Mouse (Mus musculus) retina, adult 2 months (tissue): ENCODE measurements at regions not wholly inside any gene's neighbourhood (a gene's known extent, or its start where the extent isn't known, plus 50 kb on each side); places are given as distances from the start of the nearest gene placed in this dataset.

Experiments
- DNase-seq: peaks from one replicate; pipeline ENCODE4 v3.0.0-alpha.2; 2012; ENCODE audit warnings: low read depth, low spot score

- DNase-seq = no peak
Measured at GRCm38 (mm10) chr9:30284562-30285323, 142.2 kb upstream of the Snx19 start.

DNA sequence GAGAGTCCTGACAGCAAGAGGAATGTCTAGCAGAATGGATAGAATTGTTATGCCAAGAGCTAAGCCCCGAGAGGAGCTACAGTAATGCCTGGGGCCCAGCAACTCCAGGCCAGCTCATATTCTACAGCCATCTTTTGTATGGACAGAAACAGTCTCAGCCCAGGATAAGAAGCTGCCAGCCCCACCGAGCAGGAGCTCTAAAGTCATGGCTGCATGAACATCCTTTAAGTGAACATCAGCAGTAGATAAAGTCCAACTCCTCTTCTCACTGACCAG is 141.6 kb upstream of the Snx19 start:
- no peak for DNase-seq

DNA sequence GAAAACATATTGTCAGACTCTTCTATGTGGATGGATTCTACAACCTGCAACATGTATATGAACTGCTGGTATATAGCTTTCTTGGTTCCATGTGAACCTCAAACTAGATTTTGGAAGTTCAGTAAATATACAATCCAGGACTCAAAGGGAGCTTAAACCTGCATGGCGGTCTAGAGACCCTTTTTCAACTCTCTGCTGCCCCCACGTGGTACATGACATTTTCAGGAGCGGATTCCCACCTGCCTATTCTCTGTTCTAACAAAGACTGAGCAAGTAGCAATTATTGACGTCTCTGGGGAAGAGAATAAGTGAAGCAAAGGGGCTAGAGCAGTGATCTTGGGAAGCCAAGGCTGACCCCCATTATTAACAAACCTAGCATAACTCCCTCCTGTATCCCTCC is 127.1 kb upstream of the Snx19 start:
- no peak for DNase-seq

DNA sequence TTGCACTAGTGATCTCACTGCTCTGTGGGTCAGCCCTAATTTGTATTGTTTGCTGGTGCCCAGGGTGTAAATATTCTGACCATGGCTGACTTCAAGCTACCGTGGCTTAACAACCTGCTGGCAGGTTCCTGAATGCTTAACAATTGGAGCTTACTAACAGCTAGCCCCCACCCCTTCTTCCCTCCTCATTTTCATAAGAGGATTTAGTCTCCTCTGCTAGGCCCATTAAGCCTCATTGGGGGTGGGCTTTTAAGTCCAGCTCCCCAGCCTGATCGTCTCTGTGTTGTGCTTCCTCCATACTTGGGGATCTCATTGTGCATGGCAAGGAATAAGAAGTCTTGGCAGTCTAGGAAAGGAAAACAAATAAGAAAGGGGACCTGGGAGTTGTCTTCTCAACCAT is 118.6 kb upstream of the Snx19 start:
- DNase-seq = no peak

- no peak for DNase-seq
Measured at GRCm38 (mm10) chr9:30313360-30313759, 113.5 kb upstream of the Snx19 start.

GRCm38 (mm10) chr9:30314355-30315171 is 112.3 kb upstream of the Snx19 start:
- DNase-seq = no peak

DNA sequence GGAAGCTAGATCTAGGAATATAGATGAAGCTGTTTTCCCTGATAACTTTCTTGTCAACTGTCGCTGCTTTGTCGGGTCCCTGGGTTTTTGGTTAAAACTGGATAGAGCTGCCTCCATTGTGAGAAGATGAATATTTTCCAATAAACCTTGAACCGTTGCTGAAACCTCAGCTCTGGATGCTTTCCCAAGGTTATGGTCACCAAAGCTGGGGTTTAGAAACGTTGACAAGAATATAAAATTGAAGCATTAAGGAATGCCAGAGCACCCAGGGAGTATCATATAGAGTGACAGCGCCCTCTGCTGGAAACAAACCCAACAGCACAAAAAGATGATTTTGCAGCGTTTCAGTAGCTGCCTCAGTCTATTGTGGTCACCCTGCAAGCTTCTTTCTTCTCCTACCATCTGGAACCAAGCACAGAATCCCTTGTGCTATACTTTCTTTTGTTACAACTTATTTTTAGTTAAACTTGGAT is 111.7 kb upstream of the Snx19 start:
- no peak for DNase-seq

DNA sequence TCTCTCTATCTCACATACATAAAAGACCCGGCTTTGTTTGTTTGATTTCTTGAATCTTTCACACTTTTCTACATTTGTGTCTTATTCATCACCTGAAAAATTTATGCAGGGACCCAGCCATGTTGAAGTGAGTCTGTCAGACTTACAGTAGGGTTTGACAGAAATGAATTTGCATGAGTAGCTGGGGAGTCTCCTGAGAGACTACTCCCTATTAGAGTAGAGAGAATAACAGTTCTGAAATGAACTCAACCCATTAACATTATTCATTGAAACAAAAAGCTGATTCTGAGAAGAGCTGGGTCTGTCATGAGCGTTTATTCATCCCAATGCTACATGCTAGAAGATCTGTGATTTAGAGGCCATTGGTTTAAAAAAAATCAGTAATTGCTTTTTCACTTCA is 82.0 kb upstream of the Snx19 start:
- no peak for DNase-seq

GRCm38 (mm10) chr9:30353965-30354364 is 72.9 kb upstream of the Snx19 start:
- DNase-seq = no peak

GRCm38 (mm10) chr9:30355642-30356041 is 71.3 kb upstream of the Snx19 start:
- no peak for DNase-seq

GRCm38 (mm10) chr9:30369554-30370440 is 57.1 kb upstream of the Snx19 start:
- no peak for DNase-seq

- no peak for DNase-seq
Measured at GRCm38 (mm10) chr9:30370789-30371188, 56.1 kb upstream of the Snx19 start.

DNA sequence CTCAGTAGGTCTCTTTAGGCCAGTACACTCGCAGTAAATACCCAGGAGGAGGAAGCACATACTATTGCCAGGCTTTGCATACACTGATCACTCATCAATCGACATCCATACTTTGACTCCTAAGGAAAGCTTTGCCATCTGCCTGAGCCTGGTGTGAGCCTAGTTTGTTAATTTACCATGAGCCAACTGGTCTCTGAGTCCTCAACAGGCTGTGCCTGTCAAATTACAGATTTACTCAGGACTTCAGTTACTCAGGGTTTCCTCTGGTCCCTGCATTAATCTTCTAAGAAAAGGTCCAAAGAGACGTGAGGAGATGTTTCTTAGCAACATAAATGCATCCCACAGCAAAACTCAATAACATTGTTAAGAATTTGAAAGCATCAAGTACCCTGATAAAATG is 50.0 kb upstream of the Snx19 start:
- no peak for DNase-seq
